Mouse (Mus musculus) kidney, adult 2 months (tissue): ENCODE results near the gene Nin. TPM values are rescaled to one million over a fixed set of nuclear protein-coding genes. Genes with fewer than 3 reads are reported as not detected.

Experiments used
- DNase-seq: peaks from one replicate; pipeline ENCODE4 v3.0.0; 2021
- H3K27ac ChIP-seq: fragments of 200-500 bp; 2 replicates; pipeline ENCODE4 v1.5.1; 2012; ENCODE audit warnings: low read depth, low read length, control low read depth, inconsistent platforms; ENCODE audit not compliant: insufficient read depth
- H3K27me3 ChIP-seq: fragments of 200-500 bp; replicated peaks from 2 replicates; pipeline ENCODE4 v1.6.1; 2012; ENCODE audit warnings: mild to moderate bottlenecking, moderate library complexity, low read length, inconsistent platforms; ENCODE audit not compliant: control insufficient read depth, insufficient read depth
- H3K36me3 ChIP-seq: fragments of 200-500 bp; 2 replicates; pipeline ENCODE4 v1.6.1; 2012; ENCODE audit warnings: mild to moderate bottlenecking, moderate library complexity, low read length, inconsistent platforms; ENCODE audit not compliant: control insufficient read depth, insufficient read depth
- H3K4me1 ChIP-seq: fragments of 200-500 bp; 2 replicates; pipeline ENCODE4 v1.6.1; 2011; ENCODE audit warnings: low read length; ENCODE audit not compliant: control insufficient read depth, insufficient read depth
- H3K4me3 ChIP-seq: fragments of 200-500 bp; 2 replicates; pipeline ENCODE4 v1.5.1; 2011; ENCODE audit warnings: mild to moderate bottlenecking, low read depth, low read length, control low read depth; ENCODE audit not compliant: insufficient read depth
- CTCF ChIP-seq: fragments of 200-500 bp; conservative IDR thresholded peaks from 2 replicates; pipeline ENCODE4 v1.5.1; 2011; ENCODE audit warnings: low read depth, mild to moderate bottlenecking, control low read depth, low read length, moderate library complexity, mixed read lengths; ENCODE audit not compliant: insufficient read depth, insufficient read length
- POLR2A ChIP-seq: fragments of 200-500 bp; IDR thresholded peaks from one replicate; pipeline ENCODE4 v1.6.1; 2011; ENCODE audit warnings: low read depth, low read length, control low read depth
- WGBS: fragments of 180-500 bp; shearing (Covaris S2); methylation state at CpG from one replicate; pipeline ENCODE4 v1.1.7; 2018; 5-methylcytosine and 5-hydroxymethylcytosine counted together
- polyA plus RNA-seq: library from polyadenylated mRNA; depleted of rRNA; stranded (reverse); fragments of >200 nt; gene quantifications from 2 replicates; pipeline ENCODE4 v1.2.3, GENCODE M21; 2012

Gene Nin
- polyA plus RNA-seq, 1 experiment: 4.9 TPM

DNA sequence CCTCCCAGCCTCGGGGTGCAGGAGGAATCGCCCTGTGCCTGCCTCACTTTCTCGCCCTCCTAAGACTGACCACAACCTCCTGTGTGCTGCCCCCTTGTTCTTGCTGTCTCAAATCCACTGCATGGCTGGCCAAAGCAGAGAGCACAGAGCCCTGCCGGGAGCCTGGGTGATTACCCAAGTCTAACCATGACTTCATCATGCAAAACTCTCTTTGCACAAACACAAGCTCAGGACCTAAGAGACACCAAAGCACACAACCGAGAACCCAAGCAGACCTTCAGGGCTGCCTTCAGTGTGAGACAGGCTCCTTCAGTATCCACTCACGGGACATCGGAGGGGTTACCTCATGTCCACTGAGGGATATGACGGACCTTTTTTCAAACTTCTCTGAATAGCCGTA is 31.0 kb downstream of the Nin start:
- Histone ChIP-seq H3K4me3 (no peak overlapping the region), H3K27ac (no peak overlapping the region), H3K27me3 (no peaks in the 10 kb centered on the region), H3K4me1 (no peaks in the 10 kb centered on the region), H3K36me3 (no peaks in the 10 kb centered on the region)
- TF ChIP-seq CTCF: no peak
- TF ChIP-seq POLR2A: no peak
- WGBS: 89% methylated on average over 9 of the region's 9 CpGs
- DNase-seq: no peak

DNA sequence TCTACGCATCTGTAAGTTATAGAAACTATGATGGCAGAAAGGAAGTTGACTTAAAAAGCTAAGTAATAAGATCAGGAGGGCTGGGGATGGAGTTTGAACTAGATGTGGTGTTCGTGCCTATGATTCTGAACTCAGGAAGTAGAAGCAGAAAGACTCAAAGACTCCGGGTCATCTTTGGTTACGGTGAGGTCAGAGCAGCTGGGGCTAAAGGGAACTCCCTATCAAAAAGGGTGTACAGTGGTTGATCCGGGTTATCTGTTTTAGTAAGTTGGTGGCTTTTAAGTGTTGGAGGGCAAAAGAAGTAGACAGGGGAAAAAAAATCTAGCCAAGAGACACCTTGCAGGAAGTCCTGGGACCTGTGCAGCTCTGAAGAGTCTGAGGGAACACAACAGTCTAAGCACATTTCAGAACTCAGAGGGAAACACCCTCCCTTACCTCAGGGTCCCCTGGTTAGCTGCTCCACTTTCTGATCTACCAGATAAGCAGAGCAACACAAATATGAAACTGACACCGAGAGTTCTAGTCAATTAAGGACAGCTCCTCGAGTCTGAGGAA is 35.0 kb downstream of the Nin start:
- H3K27ac ChIP-seq: no peak overlapping the region
- TF ChIP-seq POLR2A: no peak
- no peak for TF ChIP-seq CTCF
- H3K36me3 ChIP-seq: no peaks in the 10 kb centered on the region
- no peak overlapping the region for H3K4me3 ChIP-seq
- no peak for DNase-seq
- 75% methylated on average over 7 of the region's 7 CpGs for WGBS
- H3K4me1 ChIP-seq: no peaks in the 10 kb centered on the region
- no peaks in the 10 kb centered on the region for H3K27me3 ChIP-seq

DNA sequence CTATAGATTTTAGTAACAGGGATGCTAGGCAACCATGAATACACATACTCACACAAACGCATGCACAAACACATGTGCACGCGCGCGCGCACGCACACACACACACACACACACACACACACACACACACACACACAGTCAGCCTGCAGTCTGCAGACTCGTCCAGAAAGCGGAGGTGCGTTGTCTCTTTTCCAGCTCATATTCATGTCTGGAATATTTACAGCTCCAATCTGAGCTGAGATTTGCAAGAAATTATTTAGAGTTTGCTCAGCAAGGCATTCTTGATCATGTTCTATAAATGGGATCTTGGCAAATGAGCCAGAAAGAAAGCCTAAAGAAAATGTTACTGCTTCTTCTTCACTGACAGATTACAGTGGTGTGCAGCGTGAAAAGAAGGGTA is 37.0 kb downstream of the Nin start:
- no peak for DNase-seq
- 96% methylated on average over 11 of the region's 11 CpGs for WGBS
- H3K4me1 ChIP-seq: no peaks in the 10 kb centered on the region
- H3K27ac ChIP-seq: no peak overlapping the region
- H3K27me3 ChIP-seq: no peaks in the 10 kb centered on the region
- H3K4me3 ChIP-seq: no peak overlapping the region
- TF ChIP-seq CTCF: no peak
- no peak for TF ChIP-seq POLR2A
- no peaks in the 10 kb centered on the region for H3K36me3 ChIP-seq

- WGBS: 70% methylated on average over 2 of the region's 2 CpGs
- Histone ChIP-seq H3K36me3 (no peaks in the 10 kb centered on the region), H3K4me3 (no peak overlapping the region), H3K27ac (no peak overlapping the region), H3K27me3 (no peaks in the 10 kb centered on the region), H3K4me1 (no peaks in the 10 kb centered on the region)
- no peak for DNase-seq
- TF ChIP-seq POLR2A (no peak), CTCF (no peak)
These were observed 38.5 kb downstream of the Nin start for GRCm38 (mm10) chr12:70075001-70075400.

DNA sequence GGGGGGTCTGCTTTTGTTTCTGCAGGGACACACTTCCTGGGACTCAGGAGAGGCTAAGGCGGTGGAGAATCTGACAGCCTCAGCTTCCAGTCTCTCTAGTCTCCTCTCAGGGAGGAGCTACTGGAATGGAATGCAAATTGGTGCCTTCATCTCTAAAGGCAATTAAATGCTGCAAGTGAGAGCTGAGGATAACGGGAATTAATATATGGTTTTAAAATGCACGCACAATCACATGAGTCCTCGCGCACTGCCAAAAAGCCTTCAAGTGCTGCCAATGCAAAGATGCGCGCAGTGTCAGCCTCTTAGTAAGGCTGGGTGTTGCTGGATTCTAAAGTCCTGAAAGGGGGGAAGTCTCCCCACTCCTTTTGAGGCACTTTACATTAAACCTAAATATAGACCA is 42.6 kb downstream of the Nin start:
- no peaks in the 10 kb centered on the region for H3K4me1 ChIP-seq
- no peak for TF ChIP-seq CTCF
- no peak for TF ChIP-seq POLR2A
- no peaks in the 10 kb centered on the region for H3K36me3 ChIP-seq
- no peak overlapping the region for H3K27ac ChIP-seq
- H3K27me3 ChIP-seq: no peaks in the 10 kb centered on the region
- H3K4me3 ChIP-seq: no peak overlapping the region
- WGBS: 87% methylated on average over 7 of the region's 7 CpGs
- no peak for DNase-seq

DNA sequence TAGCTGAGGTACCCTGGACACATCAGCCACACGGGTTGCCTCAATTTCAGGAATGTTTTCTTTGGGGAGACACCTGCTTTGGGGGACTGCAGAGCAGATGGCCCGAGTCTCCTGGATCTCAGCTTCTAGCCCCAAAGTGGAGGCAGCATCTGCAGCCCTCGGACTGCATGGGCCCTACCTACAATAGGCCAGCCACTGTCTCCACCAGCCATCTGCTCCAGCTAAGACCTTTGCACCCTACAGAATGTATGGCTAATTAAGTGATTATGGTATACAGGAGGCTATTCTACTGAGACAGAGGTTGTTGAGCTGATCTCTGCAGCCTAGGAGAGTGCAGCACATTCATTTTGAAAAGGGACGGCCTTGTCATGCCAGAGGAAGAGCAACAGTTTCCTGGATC is 43.2 kb downstream of the Nin start:
- H3K27ac ChIP-seq: no peak overlapping the region
- TF ChIP-seq CTCF (no peak), POLR2A (no peak)
- H3K36me3 ChIP-seq: no peaks in the 10 kb centered on the region
- no peak for DNase-seq
- no peaks in the 10 kb centered on the region for H3K27me3 ChIP-seq
- H3K4me3 ChIP-seq: no peak overlapping the region
- WGBS: 69% methylated on average over 4 of the region's 4 CpGs
- no peaks in the 10 kb centered on the region for H3K4me1 ChIP-seq

- H3K36me3 ChIP-seq: no peaks in the 10 kb centered on the region
- TF ChIP-seq POLR2A (no peak), CTCF (no peak)
- no peak for DNase-seq
- H3K27ac ChIP-seq: no peak overlapping the region
- H3K4me1 ChIP-seq: no peaks in the 10 kb centered on the region
- no peak overlapping the region for H3K4me3 ChIP-seq
- H3K27me3 ChIP-seq: no peaks in the 10 kb centered on the region
- 37% methylated on average over 6 of the region's 6 CpGs for WGBS
These were observed 44.8 kb downstream of the Nin start for GRCm38 (mm10) chr12:70068647-70069257.

- 48% methylated on average over 9 of the region's 9 CpGs for WGBS
These were observed 45.7 kb downstream of the Nin start for GRCm38 (mm10) chr12:70067849-70068248.

More at GRCm38 (mm10) chr12:70067849-70068248, 45.7 kb downstream of the Nin start:
- Histone ChIP-seq H3K36me3 (no peaks in the 10 kb centered on the region), H3K4me1 (no peaks in the 10 kb centered on the region), H3K27ac (no peak overlapping the region), H3K27me3 (no peaks in the 10 kb centered on the region), H3K4me3 (no peak overlapping the region)
- TF ChIP-seq CTCF (no peak), POLR2A (no peak)
- DNase-seq: peak; percentile 33
